15 mouse cellular contexts compared by ENCODE assay signal in genomic region chr19:11800531-11801315, GRCm38 (mm10). TPM values are rescaled to one million over a fixed set of nuclear protein-coding genes. Genes with fewer than 3 reads are reported as not detected.
A peak's percentile ranks its signal among the peaks of the same experiment; 100 is the strongest.
DNase-seq lines count a peak whose midpoint lies in the region; ATAC-seq and TF ChIP-seq lines count a peak whose summit lies in the region.
"Had no signal": no experiment of that assay in that cellular context is flagged by ENCODE, and none has a peak within 500 bp of the region (broad histone marks: within the 10 kb centered on the region; RNA-seq: fewer than 3 reads in every experiment).

No protein-coding gene starts in this region.

- no peaks in the 10 kb centered on the region for H3K79me2 ChIP-seq in CH12.LX (replicated peaks; ENCODE audit: control insufficient read depth, extremely low read depth, insufficient read depth, poor library complexity, severe bottlenecking)

- no peak for TF ChIP-seq EP300 in CH12.LX (IDR thresholded peaks at IDR 0.05; ENCODE audit: low read length)

- TF ChIP-seq POLR2A in CH12.LX (IDR thresholded peaks at IDR 0.05; ENCODE audit: low read depth, low read length): no peak

- H3K9ac ChIP-seq in kidney, postnatal 0 days (ENCODE audit: low read depth, low read length): no peak overlapping the region
- H3K9ac ChIP-seq in kidney, embryonic 14.5 days (ENCODE audit: low read depth, low read length): no peak overlapping the region
- no peak overlapping the region for H3K9ac ChIP-seq in CH12.LX (ENCODE audit: insufficient read depth, low read depth)
- H3K9ac ChIP-seq: heart, embryonic 15.5 days; limb, embryonic 12.5 days had no signal

- dilution Hi-C loops in CH12.LX (cut with MboI; ENCODE audit: extremely low pct_ligation_motif_present, extremely low pct_unique_long_range_greater_than_20kb, low sequenced_read_pairs): no loop called here

- 74% methylated on average over 8 of the region's 8 CpGs for WGBS in kidney, postnatal 0 days
- 81% methylated on average over 8 of the region's 8 CpGs for WGBS in kidney, embryonic 14.5 days

- H3K9me3 ChIP-seq in kidney, postnatal 0 days (replicated peaks; ENCODE audit: low read length): no peaks in the 10 kb centered on the region
- H3K9me3 ChIP-seq in kidney, embryonic 14.5 days (ENCODE audit: control insufficient read depth, low read length): no peaks in the 10 kb centered on the region
- H3K9me3 ChIP-seq in CH12.LX (replicated peaks; ENCODE audit: low read length): no peaks in the 10 kb centered on the region
- H3K9me3 ChIP-seq: heart, embryonic 15.5 days; limb, embryonic 12.5 days had no signal

- in situ Hi-C loops in CH12.LX (cut with MboI; ENCODE audit: low pct_ligation_motif_present, low pct_unique_long_range_greater_than_20kb, low sequenced_read_pairs): no loop called here

- no peak for ATAC-seq in CD4-positive, CD25-positive, alpha-beta regulatory T cell, adult 4 months
- peak; percentile 79 for ATAC-seq in kidney, postnatal 0 days (replicated peaks; ENCODE audit: low FRiP score, low read depth)
- no peak for ATAC-seq in kidney, embryonic 14.5 days (ENCODE audit: low FRiP score, low TSS enrichment)
- peak; percentile 84 to 92 for ATAC-seq in hematopoietic stem cell, adult 5-6 weeks (replicated peaks in 1 of 2; ENCODE audit: insufficient read depth in 1 of 2, low FRiP score in 2 of 2, low TSS enrichment in 1 of 2, low read depth in 1 of 2, poor library complexity in 2 of 2, severe bottlenecking in 2 of 2)

- H3K4me3 ChIP-seq in kidney, postnatal 0 days (replicated peaks; ENCODE audit: low read depth, low read length): no peak overlapping the region
- no peak overlapping the region for H3K4me3 ChIP-seq in kidney, embryonic 14.5 days (ENCODE audit: low read length)
- H3K4me3 ChIP-seq in CH12.LX (replicated peaks in 1 of 3; ENCODE audit: low read depth in 2 of 3, low read length in 2 of 3, poor library complexity in 1 of 3): no peak overlapping the region
- H3K4me3 ChIP-seq: heart, embryonic 15.5 days; limb, embryonic 12.5 days had no signal

- no peak overlapping the region for H3K27ac ChIP-seq in kidney, postnatal 0 days
- no peak overlapping the region for H3K27ac ChIP-seq in kidney, embryonic 14.5 days (ENCODE audit: low read depth, low read length)
- H3K27ac ChIP-seq in CH12.LX (ENCODE audit: insufficient read depth, low read depth): no peak overlapping the region
- H3K27ac ChIP-seq: heart, embryonic 15.5 days; limb, embryonic 12.5 days had no signal

- H3K36me3 ChIP-seq in kidney, postnatal 0 days (ENCODE audit: insufficient read depth, low read length): 0 out of 2 replicates have a peak, but pooled peaks cover 3% of the 10 kb centered on the region
- no peaks in the 10 kb centered on the region for H3K36me3 ChIP-seq in kidney, embryonic 14.5 days (ENCODE audit: control insufficient read depth, insufficient read depth, low read length)
- H3K36me3 ChIP-seq in CH12.LX (replicated peaks in 1 of 2; ENCODE audit: control insufficient read depth in 1 of 2, insufficient read depth in 1 of 2, low read length in 1 of 2): no peaks in the 10 kb centered on the region
- H3K36me3 ChIP-seq: heart, embryonic 15.5 days; limb, embryonic 12.5 days had no signal

- no peaks in the 10 kb centered on the region for H3K4me1 ChIP-seq in kidney, postnatal 0 days (replicated peaks; ENCODE audit: insufficient read depth, low read length)
- H3K4me1 ChIP-seq in kidney, embryonic 14.5 days (ENCODE audit: control insufficient read depth, insufficient read depth, low read length): no peaks in the 10 kb centered on the region
- no peaks in the 10 kb centered on the region; a peak in 1 of 4 replicates for H3K4me1 ChIP-seq in CH12.LX (ENCODE audit: control insufficient read depth in 1 of 2, insufficient read depth in 2 of 2)
- H3K4me1 ChIP-seq: heart, embryonic 15.5 days; limb, embryonic 12.5 days had no signal

- no peak overlapping the region for H3K4me2 ChIP-seq in kidney, postnatal 0 days (ENCODE audit: low read length)
- H3K4me2 ChIP-seq in kidney, embryonic 14.5 days (replicated peaks; ENCODE audit: low read depth, low read length): no peak overlapping the region
- H3K4me2 ChIP-seq in CH12.LX (ENCODE audit: insufficient read depth, low read depth, poor library complexity, severe bottlenecking): peak overlapping the region; percentile 1; the same call in 1 of the 2 replicates
- H3K4me2 ChIP-seq: heart, embryonic 15.5 days; limb, embryonic 12.5 days had no signal

- peak; percentile 7 for DNase-seq in CD4-positive, CD25-positive, alpha-beta regulatory T cell, adult 2 months (ENCODE audit: low read depth, low spot score)
- DNase-seq in kidney, postnatal 0 days (ENCODE audit: low spot score): peak; percentile 28
- DNase-seq in CH12.LX (ENCODE audit: extremely low read depth): peak; percentile 13
- DNase-seq in left cerebral cortex, postnatal 4 days: no peak
- DNase-seq in neural tube, embryonic 10.5 days (ENCODE audit: extremely low spot score, low spot score): no peak
- DNase-seq: adrenal gland, postnatal 25 days; layer of hippocampus, postnatal 36 days; thymus, adult 2 months had no signal

- TF ChIP-seq RAD21 in CH12.LX (IDR thresholded peaks at IDR 0.05; ENCODE audit: low read depth, low read length): peak; percentile 53

- no peaks in the 10 kb centered on the region for H3K27me3 ChIP-seq in kidney, postnatal 0 days (ENCODE audit: insufficient read depth, low read length)
- H3K27me3 ChIP-seq in kidney, embryonic 14.5 days (ENCODE audit: control insufficient read depth, insufficient read depth, low read length): no peaks in the 10 kb centered on the region
- H3K27me3 ChIP-seq in CH12.LX (replicated peaks): no peaks in the 10 kb centered on the region
- H3K27me3 ChIP-seq: heart, embryonic 15.5 days; limb, embryonic 12.5 days had no signal

- intact Hi-C loops in left cerebral cortex, postnatal 4 days (cut with DNase I): no loop called here

- peak; percentile 41; the same call in 1 of the 2 replicates for TF ChIP-seq CTCF in kidney, postnatal 0 days (IDR thresholded peaks at IDR 0.05; ENCODE audit: low read depth)
- peak in 1 of 2 experiments; percentile 60; a peak in 2 of 4 replicates for TF ChIP-seq CTCF in CH12.LX (conservative IDR thresholded peaks at IDR 0.05 in 1 of 2, IDR thresholded peaks at IDR 0.05 in 1 of 2; ENCODE audit: low read depth in 2 of 2, low read length in 2 of 2)

TF ChIP-seq in CH12.LX, 34 proteins besides CTCF, POLR2A, EP300 and RAD21:
- TF ChIP-seq KAT2A (IDR thresholded peaks at IDR 0.05; ENCODE audit: insufficient replicate concordance, low read length) (no peak), MEF2A (IDR thresholded peaks at IDR 0.05; ENCODE audit: borderline replicate concordance, low read depth, low read length) (no peak), SMC3 (IDR thresholded peaks at IDR 0.05; ENCODE audit: low read depth, low read length) (peak; percentile 38)

RNA-seq across cellular contexts. Expression of gene Stx3, which starts 18.5 kb away (rescaled TPM):
- 1 to 10 TPM; 2.5 to 2.6 TPM for polyA plus RNA-seq in CD4-positive, CD25-positive, alpha-beta regulatory T cell, adult 4 months (2017; shearing (Covaris generic))
- polyA plus RNA-seq in kidney, postnatal 0 days (2015; fragmentation: Nextera tagmentation; extraction: Ambion mirVana): 42.5 and 46.1 TPM in 2 replicates
- polyA plus RNA-seq in kidney, embryonic 14.5 days (2014; fragmentation: Nextera tagmentation; extraction: Ambion mirVana): 19.8 and 20.9 TPM in 2 replicates
- total RNA-seq in CH12.LX (2012; rRNA removed) (0.84 and 1.4 TPM in 2 replicates), CH12.LX (2014; rRNA removed) (0.16 TPM in 1 of 2 replicates, not detected in the other)
- 4.7 and 5.0 TPM in 2 replicates for polyA plus RNA-seq in CH12.LX (2012; ENCODE audit: insufficient read length, low read depth)
- 13.1 and 14.9 TPM in 2 replicates for total RNA-seq in hematopoietic stem cell, adult 5-6 weeks (2017)
- total RNA-seq in left cerebral cortex, postnatal 4 days (2021): 10 to 100 TPM; 20.0 to 22.9 TPM

RNA-seq across cellular contexts. Expression of gene Mrpl16, which starts 30.5 kb away (rescaled TPM):
- polyA plus RNA-seq in CD4-positive, CD25-positive, alpha-beta regulatory T cell, adult 4 months (2017; shearing (Covaris generic)): 10 to 100 TPM; 39.7 to 40.2 TPM
- polyA plus RNA-seq in kidney, postnatal 0 days (2015; fragmentation: Nextera tagmentation; extraction: Ambion mirVana): 66.7 and 69.8 TPM in 2 replicates
- 59.8 and 64.9 TPM in 2 replicates for polyA plus RNA-seq in kidney, embryonic 14.5 days (2014; fragmentation: Nextera tagmentation; extraction: Ambion mirVana)
- total RNA-seq in CH12.LX (2012; rRNA removed) (61.8 and 70.5 TPM in 2 replicates), CH12.LX (2014; rRNA removed) (74.7 and 77.3 TPM in 2 replicates)
- polyA plus RNA-seq in CH12.LX (2012; ENCODE audit: insufficient read length, low read depth): 72.8 and 79.1 TPM in 2 replicates
- 60.9 and 76.5 TPM in 2 replicates for total RNA-seq in hematopoietic stem cell, adult 5-6 weeks (2017)
- 10 to 100 TPM; 37.8 to 39.7 TPM for total RNA-seq in left cerebral cortex, postnatal 4 days (2021)

RNA-seq across cellular contexts. Expression of gene Olfr1417, which starts 38.3 kb away (rescaled TPM):
- polyA plus RNA-seq in CD4-positive, CD25-positive, alpha-beta regulatory T cell, adult 4 months (2017; shearing (Covaris generic)): not detected
- polyA plus RNA-seq in kidney, postnatal 0 days (2015; fragmentation: Nextera tagmentation; extraction: Ambion mirVana): 0.14 TPM in 1 of 2 replicates, not detected in the other
- polyA plus RNA-seq in kidney, embryonic 14.5 days (2014; fragmentation: Nextera tagmentation; extraction: Ambion mirVana): 0.12 TPM in 1 of 2 replicates, not detected in the other
- not detected in 2 replicates for total RNA-seq in CH12.LX (2012; rRNA removed)
- not detected in 2 replicates for total RNA-seq in CH12.LX (2014; rRNA removed)
- not detected in 2 replicates for polyA plus RNA-seq in CH12.LX (2012; ENCODE audit: insufficient read length, low read depth)
- not detected in 2 replicates for total RNA-seq in hematopoietic stem cell, adult 5-6 weeks (2017)
- total RNA-seq in left cerebral cortex, postnatal 4 days (2021): not detected
- total RNA-seq: adrenal gland, postnatal 25 days; layer of hippocampus, postnatal 36 days had no signal
- polyA plus RNA-seq: heart, embryonic 15.5 days; limb, embryonic 12.5 days; lung, embryonic 16.5 days; spleen, adult 2 months; thymus, adult 2 months had no signal

RNA-seq across cellular contexts. Expression of gene Gif, which starts 53.4 kb away (rescaled TPM):
- not detected for polyA plus RNA-seq in CD4-positive, CD25-positive, alpha-beta regulatory T cell, adult 4 months (2017; shearing (Covaris generic))
- polyA plus RNA-seq in kidney, postnatal 0 days (2015; fragmentation: Nextera tagmentation; extraction: Ambion mirVana): not detected in 2 replicates
- not detected in 2 replicates for polyA plus RNA-seq in kidney, embryonic 14.5 days (2014; fragmentation: Nextera tagmentation; extraction: Ambion mirVana)
- 0.08 and 0.21 TPM in 2 replicates for total RNA-seq in CH12.LX (2012; rRNA removed)
- 0.20 and 0.28 TPM in 2 replicates for total RNA-seq in CH12.LX (2014; rRNA removed)
- polyA plus RNA-seq in CH12.LX (2012; ENCODE audit: insufficient read length, low read depth): 0.24 and 0.26 TPM in 2 replicates
- total RNA-seq in hematopoietic stem cell, adult 5-6 weeks (2017): not detected in 2 replicates
- not detected for total RNA-seq in left cerebral cortex, postnatal 4 days (2021)
- total RNA-seq: adrenal gland, postnatal 25 days; layer of hippocampus, postnatal 36 days had no signal
- polyA plus RNA-seq: heart, embryonic 15.5 days; limb, embryonic 12.5 days; spleen, adult 2 months had no signal

Comparison
In these comparisons a context has a peak if more than half of its experiments do, and no peak if none do; other contexts are left out.
1. ATAC-seq: peak in kidney, postnatal 0 days (single experiment) and hematopoietic stem cell, adult 5-6 weeks (2 of 2); none in CD4-positive, CD25-positive, alpha-beta regulatory T cell, adult 4 months (single experiment) and kidney, embryonic 14.5 days (single experiment).
2. DNase-seq: peak in CD4-positive, CD25-positive, alpha-beta regulatory T cell, adult 2 months (single experiment), kidney, postnatal 0 days (single experiment) and CH12.LX (single experiment); none in left cerebral cortex, postnatal 4 days (single experiment) and neural tube, embryonic 10.5 days (single experiment).